Mouse (Mus musculus) monocyte, adult 2 months (primary cell): ENCODE data around the gene Rimbp2.
"Not testable (repeated sequence)": the region's sequence is repeated elsewhere in the genome, so short reads cannot be mapped to it uniquely, and the experiment has no call there.

ENCODE experiments used
- DNase-seq, 2 experiments: peaks; one replicate each; pipeline ENCODE4 v3.0.0; 2022; ENCODE audit warnings: low spot score in 2 of 2, low read depth in 1 of 2

Rimbp2 gene

DNA sequence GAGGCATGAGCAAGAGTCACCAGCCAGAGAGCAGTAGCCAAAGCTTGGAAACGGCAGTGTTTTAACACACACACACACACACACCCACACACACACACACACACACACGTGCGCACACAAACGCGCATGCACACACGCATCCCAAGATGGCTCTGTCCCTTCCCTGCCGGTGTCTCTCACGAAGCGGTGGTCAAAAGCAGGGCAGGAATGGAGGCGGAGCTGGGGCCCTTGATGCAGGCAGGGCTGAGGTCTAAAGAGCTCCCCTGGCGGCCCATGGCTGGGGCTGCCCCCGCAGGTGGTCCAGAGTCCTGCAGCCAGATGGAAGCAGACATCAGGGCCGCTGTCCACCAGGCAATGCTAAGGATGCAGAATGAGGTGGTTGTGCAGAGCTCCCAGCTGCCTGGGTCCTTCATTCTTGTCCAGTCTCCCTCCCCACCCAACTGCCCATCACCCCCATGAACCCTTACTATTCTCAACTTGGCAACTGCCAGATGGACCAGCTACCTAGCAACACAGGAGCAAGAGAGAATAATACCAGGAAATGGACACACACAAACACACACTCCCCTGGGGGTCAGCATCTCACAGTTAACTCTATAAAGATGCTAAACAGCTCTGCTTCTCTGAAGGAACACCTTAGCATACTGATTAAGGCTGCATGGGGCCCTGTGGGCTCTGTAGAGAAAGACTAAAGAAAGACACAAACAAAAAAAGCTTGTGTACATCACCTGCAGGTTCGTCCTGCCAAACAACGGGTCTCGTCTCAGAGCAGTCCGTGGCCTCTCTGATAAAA lies at the start of gene Rimbp2:
Gene Rimbp2, minus strand, starts transcription at position 209 of the 793 bp plus-strand sequence.
- no peak for DNase-seq

DNA sequence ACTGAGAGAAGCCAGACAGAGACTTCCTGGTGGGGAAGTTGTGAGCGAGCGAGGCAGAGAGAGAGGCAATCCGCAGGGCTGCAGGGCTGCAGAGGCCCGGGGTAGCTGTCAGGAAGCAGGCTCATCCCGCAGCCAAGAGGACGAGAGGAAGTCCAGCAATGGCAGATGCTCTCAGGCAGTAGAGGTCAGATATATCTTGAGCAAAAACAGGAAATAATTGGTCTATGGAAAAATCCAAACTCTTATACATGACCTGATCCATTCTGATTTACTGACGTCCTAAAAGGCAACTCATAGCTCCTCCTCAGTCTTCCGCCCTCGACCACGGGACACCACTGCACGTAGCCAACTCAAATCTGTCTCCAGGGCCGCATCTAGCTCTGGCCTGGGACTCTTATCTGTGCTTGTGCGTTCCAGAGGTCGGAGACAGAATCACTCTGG lies 49.3 kb upstream of the Rimbp2 start:
- peak in 1 of 2 experiments; percentile 12 for DNase-seq

DNA sequence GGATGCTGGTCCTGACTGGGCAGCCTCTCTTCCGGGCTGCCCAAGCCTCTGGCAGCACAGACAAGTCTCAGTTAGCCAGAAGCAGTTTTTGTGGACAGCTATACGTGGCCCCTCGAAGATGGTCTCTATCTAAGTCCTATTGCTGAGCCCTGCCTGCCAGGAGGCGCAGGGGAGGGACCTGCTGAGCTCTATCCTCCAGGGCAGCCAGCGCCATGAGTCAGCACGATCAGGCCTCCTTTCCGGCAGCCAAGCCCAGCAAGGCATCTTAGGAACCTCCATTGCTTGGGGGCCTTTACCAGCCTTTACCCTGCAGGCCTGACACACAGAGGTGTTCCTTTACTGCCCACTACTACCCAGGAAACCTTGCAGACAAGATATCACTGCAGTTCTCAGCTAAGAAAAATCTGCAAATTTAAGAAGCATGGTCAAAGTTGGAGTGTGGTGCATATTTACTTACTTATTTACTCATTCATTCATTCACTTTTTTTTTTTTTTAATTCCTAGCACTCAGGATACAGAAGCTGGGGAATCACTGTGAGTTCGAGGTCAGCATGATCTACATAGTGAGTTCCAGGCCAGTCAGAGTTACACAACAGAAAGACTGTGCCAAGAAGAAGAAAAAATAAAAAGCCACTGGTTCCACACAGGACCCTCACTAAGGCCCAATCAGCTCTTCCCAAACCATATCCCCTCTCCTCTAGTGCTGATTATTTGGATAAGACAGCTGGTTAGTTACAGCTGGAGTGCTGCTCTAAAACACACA lies 47.6 kb upstream of the Rimbp2 start:
- no peak for DNase-seq

DNA sequence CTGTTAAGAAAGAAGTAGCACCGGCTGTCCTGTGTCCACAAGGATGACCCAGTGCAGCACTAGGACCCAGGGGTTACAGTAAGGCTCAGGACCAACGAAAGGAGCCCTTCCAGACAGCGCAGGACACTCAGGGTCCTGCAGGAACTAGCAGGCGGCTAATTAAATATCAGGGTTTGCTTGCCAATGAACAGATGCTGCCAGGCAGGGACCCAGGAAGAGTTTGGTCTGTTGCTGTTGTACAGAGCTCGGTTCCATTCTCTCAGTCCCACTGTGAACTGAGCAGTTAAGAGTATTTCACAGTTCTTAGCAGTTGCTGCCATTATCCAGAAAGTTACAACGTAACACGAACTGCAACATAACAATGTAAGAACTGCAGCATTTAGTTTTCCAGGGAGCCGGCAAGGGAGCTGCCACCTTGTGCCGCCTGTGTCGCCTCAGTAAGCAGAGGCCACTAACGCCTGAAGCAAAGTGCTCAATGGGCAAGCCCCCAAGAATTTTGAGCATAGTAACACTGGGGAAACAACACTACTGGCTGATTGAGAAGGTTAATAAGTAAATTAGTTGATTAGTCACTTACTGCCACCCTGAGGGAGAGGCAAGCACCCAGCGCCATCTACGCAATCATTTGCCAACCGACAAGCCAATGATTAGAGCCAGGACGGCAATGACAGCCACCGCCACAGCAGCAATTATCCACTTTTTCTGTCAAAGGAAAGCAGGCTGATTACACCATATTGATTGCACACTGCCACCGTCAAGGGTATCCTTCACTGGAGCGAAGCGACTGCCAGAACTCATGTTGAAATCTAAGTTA lies 34.1 kb upstream of the Rimbp2 start:
- no peak for DNase-seq

DNA sequence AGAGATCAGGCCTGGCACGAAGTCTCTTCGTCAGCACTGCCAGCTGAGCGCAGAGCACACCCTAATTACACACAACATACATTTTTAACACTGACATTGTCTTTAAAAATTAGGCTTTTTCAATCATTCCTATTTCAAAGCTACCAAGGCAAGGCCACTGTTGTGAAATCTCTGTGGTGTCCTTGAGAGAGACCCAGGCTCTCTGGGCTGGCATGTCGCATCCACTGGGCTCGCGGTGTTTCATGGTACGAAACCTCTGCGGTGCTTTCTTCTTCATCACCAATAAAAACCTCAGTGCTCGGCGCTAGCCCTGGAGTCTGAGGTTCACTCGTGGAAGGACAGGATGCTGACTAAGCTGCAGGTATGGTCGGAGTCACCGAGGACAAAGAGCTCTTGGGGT lies 32.7 kb upstream of the Rimbp2 start:
- no peak for DNase-seq

DNA sequence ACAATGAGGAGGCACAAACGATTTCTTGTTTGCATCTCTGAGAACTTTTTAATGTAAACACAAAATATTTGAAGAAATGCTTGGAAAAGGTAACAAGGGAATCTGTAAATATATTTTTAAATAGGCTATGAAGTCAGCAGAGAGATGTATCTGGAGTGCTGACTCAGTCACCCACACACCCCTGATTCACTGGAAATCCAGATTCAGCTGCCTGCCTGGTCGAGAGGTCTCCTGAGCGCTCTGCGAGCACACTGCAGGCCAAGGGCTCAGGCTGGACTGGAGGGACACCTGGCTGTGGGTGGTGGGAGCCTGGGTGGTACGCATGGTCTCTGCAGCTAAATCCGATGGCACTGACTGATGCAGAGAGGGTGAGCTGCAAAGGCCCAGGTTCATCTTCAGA lies 31.2 kb upstream of the Rimbp2 start:
- DNase-seq: no peak

DNA sequence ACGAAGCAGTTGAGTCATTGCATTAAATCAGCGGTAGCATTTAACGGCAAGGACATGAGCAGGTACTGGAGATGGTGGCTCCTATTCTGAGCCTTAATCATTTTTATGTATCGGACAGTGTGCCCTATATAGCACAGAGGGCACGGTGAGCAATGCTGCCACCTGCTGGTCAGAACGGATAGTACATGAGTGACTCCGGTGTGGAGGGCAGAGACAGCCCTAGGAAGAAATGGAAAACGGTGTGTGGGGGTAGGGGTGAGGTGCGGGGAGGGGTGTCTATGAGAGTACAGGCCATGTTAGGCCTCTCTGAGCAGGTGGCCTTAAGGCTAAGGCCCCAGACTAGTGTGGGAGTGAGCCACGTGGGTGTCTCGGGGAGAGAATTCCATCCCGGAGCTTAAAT lies 28.3 kb upstream of the Rimbp2 start:
- DNase-seq: peak in 1 of 2 experiments; percentile 30

DNA sequence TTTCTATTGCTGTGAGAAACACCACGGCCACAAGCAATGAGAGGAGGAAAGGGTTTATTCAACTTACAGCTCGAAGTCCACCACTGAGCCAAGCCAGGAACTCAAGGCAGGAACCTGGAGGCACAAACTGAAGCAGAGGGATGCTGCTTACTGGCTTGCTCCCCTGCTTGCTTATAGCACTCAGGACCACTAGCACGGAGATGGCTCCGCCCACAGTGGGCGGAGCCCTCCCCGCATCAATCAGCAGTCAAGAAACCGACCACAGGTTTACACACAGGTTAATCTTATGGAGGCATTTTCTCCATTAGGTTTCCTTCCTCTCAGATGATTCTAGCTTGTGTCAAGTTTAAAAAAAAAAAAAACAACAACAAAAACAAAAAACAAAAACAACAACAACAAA lies 27.6 kb upstream of the Rimbp2 start:
- DNase-seq: no peak

DNA sequence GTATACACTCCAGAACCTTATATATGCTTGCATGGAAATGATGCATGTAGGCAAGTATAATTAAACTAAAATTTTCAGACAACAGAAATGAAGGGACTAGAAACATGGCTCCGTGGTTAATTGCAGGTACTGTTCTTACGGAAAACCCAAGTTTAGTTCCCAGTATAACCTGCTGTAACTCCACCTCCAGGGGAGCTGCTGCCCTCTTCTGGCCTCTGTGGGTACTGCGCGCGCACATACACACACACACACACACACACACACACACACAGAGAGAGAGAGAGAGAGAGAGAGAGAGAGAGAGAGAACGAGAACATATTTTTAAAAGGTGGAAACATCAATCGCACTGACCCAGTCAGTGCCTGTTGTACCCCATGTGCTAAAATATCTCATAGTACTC lies 25.7 kb upstream of the Rimbp2 start:
- DNase-seq: no peak

DNA sequence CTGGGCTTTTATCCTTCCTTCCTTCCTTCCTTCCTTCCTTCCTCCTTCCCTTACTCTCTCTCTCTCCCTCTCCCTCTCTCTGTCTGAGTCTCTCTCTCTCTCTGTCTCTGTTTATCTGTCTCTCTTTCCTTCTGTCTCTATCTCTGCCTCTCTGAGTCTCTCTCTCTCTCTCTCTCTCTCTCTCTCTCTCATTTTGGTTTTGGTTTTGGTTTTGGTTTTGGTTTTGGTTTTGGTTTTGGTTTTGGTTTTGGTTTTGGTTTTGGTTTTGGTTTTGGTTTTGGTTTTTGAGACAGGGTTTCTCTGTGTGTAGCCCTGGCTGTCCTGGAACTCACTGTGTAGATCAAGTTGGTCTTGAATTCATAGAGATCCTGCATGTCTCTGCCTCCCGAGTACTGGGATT lies 24.2 kb upstream of the Rimbp2 start:
- DNase-seq: not testable (repeated sequence)

DNA sequence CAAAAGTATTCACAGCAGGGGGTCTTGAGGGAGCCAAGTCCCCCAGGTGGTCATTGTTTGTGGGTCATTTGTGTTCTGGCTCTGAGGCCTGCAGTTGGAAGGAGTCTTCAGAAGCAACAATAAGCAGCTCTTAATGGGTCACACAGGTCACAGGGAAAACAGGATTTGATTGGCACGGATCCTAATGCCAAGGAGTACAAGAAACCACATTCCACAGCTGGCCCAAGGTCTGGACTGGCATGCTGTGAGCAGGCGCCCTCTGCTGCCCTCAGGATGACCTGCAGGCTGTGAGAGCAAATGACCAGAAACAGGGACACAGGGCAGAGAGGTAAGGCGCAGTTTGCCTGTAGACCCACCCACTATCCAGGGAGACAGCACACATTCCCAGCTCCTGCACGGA lies 23.0 kb upstream of the Rimbp2 start:
- DNase-seq: no peak

DNA sequence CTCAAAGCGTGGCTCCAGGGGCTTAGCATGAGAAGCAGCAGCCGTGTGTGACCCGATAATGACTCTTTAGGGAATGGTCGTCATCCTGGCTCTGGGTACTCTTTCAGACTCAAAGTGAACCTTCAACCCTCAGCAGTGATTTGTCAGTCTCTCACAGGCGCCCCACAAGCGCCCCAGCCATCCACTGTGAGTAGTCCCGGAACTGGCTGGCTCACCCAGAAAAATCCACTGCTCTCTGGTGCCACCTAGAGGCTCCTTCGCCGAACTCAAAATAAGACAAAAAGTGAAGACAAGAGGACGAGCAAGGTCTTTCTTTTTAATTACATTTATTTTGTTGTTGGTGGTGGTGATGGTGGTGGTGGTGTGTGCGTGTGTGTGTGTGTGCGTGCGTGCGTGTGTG lies 18.0 kb upstream of the Rimbp2 start:
- DNase-seq: peak in 1 of 2 experiments; percentile 27

DNA sequence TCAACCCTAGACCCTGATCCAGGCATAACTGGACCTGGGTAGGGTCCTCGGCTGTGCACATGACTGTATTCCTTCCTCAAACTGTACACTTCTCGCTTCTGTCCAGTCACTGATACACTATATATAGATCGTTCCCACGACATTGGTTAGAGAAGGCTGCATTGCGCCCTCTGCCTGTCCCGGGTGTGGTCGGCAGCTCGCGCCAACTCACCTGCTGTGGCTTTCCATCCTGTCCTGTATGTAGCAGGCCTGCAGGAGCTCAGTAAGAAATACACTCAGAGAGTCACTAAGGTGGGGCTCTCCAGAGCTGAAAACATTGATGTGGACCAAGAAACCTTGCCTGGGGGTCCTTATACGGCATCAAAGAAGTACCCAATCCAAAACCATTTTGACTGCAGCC lies 17.6 kb upstream of the Rimbp2 start:
- DNase-seq: no peak

DNA sequence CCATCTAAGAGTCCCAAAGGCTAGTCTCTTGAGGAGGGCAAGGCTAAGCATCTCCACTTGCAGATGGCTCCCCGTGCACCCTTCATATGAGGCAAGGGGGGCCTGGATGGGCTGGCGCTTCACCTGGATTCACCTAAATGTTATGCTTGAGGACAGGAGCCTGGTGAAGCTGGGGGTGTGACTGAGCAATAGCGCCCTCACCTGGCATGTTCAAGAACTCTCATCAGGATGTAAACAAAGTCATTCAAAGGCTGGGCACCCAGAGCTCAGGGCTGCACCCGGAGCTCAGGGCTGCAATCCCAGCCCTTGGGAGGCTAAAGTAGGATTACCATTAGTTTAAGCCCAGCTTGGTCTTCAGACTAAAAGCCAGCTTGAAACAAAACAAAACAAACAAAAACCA lies 11.1 kb upstream of the Rimbp2 start:
- no peak for DNase-seq

DNA sequence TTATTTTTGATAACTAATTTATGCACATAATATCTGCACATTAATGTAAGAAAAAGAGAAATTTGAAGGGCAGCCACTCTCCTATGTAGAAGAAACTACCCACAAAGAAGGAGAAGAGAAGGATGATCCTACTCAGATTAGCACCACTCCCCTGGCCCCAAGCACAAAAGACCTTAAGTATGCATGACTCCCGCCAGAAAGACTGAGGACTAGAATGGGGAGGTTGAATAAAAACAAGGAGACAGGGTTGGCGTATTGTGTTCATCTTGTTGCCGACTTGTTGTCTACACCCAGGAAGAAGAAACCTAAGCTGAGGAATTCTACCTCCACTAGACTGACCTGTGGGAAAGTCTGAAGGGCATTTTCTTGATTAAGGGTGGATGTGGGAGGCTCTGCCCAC lies 5.6 kb upstream of the Rimbp2 start:
- DNase-seq: no peak

DNA sequence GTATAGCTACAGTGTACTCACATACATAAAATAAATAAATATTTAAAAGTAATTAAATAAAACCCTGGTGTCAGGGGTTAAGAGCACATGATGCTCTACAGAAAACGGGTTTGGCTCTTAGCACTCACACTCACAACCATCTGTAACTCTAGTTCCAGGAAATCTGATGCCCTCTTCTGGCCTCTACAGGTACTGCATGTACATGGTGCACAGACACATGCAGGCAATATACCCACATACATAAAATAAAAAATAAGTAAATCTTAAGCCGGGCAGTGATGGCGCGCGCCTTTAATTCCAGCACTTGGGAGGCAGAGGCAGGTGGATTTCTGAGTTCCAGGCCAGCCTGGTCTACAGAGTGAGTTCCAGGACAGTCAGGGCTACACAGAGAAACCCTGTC lies 1.1 kb upstream of the Rimbp2 start:
- not testable (repeated sequence) for DNase-seq

DNA sequence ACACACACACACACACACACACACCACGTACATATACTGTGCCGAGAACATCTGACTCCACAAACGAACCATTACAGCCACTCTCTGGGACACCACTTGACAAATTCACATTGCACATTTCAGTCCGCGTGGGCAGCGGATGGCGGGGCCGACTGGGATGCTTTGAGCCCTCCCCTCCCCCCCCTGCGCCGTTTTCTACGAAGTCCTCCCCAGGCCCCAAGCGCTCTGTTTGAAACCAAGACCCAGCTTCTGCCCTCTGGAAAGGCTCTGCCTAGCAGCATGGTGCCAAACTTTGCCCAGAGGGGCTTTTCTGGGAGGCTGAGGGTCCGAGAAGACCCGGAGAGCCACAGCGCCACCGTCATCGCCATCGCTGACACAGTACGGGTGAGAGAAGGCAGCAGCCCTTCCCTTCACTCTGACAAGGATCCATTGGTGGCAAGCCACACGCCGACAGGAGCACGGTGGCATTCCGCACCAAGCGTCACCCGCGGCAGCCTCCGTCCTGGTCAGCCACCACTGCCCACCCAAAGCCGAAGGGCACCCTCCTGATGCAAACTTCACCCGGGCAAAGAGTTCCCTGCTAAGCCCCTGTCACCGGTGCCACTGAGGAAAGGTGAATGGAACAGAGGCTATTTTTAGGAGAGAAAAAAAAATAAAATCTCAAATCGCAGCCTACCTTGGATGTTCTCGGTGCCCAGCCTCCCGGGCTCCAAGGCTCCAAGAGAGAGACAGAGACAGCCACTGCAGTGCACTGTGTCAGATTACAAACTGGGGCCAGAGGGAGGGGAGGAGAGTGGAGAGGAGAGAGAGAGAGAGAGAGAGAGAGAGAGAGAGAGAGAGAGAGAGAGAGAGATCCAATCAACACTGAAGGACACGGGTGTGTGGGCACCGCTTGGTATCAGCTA lies 743 bp downstream of the Rimbp2 start:
- DNase-seq: no peak

DNA sequence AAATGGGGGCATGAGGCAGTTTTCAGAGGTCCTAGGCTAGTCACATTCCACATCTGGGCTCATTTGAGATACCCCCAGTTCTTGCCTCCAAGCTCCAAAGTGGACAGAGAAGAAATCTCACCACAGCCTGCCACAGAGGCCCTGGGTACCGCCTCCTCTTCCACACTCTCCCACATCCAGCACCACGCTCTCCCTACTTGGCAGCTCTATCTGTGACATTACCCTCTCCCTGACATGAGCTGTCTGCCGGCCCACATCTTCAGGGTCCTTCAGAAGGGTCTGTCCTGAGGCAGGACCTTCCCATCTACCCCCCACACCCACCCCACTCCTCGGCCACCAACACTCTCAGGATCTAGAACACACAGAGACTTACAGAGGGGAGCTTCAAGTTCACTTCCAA lies 1.8 kb downstream of the Rimbp2 start:
- DNase-seq: no peak

DNA sequence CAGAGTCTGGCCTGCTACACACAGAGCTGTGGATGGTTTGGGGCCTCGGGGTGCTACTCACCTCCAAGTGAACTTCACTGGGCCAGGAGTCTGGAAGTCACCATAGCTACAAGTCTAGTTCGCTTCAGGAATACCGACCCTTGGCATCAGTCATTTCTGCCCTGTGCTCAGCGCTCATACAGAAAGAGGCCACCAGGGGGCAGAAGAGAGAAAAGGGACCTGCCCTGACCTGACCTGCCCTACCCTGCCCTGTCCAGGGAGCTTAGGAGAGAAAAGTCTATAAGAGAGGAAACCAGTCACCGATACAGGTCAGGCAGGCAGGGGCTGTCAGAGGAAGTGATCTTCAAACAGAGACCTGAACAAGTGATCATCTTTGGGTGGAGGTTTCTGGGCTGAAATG lies 6.2 kb downstream of the Rimbp2 start:
- no peak for DNase-seq

DNA sequence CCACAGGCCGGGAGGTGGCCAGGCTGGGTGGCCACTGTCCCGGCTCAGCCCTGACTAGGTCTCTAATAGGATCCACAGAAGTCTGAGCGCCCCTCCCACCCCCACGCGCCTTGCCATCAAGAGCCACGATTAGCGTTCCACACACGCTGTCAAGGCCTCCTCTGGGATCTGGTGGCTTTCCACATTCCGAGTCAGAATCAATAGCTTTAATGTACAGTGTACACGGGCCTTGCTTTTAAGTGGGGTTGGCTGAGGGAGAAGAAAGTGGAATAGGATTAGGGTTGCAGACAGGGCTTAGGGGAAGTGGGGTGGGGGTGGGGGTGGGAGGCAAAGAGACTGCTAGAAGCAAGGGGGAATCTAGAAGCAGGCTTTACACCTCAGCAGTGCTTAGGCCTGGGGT lies 12.8 kb downstream of the Rimbp2 start:
- DNase-seq: no peak
